Mouse (Mus musculus) liver, postnatal 0 days (tissue): Measurements from ENCODE around the gene B830017H08Rik.

Source experiments
- CTCF ChIP-seq: sonication (generic); IDR thresholded peaks from 2 replicates; pipeline ENCODE4 v1.5.1; 2016; ENCODE audit warnings: antibody characterized with exemption, low read depth
- EP300 ChIP-seq: IDR thresholded peaks from 2 replicates; pipeline ENCODE4 v1.6.1; 2016; ENCODE audit warnings: antibody characterized with exemption, low read depth, mild to moderate bottlenecking

- peak; percentile 37 for TF ChIP-seq CTCF
- no peak for TF ChIP-seq EP300
Measured at GRCm38 (mm10) chr16:17831781-17832180, 1.1 kb upstream of the B830017H08Rik start.
